In the genomic region with DNA sequence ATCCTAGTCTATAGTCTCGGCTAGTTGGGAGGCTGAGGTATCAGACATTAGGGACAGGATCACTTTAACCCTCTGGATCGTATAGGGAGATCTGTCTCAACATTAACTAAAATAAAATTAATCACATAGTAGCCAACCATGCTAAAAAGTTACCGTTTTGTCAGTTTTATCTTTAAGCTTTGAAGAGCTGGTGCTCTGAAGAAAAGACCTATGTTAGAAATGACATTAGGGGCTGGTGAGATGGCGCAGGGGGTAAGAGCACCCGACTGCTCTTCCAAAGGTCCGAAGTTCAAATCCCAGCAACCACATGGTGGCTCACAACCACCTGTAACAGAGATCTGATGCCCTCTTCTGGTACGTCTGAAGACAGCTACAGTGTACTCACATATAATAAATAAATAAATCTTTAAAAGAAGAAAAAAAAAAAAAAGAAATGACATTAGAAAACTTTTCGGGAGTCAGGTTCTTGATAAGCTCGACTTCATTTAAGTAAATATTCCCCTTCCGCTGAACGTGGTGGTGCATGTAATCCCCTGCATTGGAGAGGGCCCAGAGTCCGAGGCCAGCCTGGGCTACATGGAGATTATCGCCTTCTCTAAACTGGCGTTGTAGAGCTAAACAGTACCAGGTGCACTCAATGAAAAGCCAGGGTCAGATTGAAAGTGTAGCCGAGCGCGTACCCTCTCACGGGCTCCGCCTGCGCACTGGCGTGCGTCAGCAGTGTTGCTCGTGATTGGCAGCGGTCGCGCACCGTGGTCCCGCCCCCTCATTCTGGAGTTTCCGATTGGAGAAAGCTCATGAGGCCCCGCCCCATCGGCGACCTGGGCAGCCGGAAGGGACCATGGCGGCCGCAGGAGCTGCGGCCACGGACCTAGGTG, we compare ENCODE assay signal across 8 mouse cellular contexts. TPM values are rescaled to one million over a fixed set of nuclear protein-coding genes. Genes with fewer than 3 reads are reported as not detected.
DNase-seq lines count a peak whose midpoint lies in the region; ATAC-seq and TF ChIP-seq lines count a peak whose summit lies in the region.

Pigs (plus strand) TSS at position 782 of the 878 bp plus-strand sequence.

- H3K27me3 ChIP-seq in embryonic facial prominence, embryonic 14.5 days (replicated peaks; ENCODE audit: control insufficient read depth, insufficient read depth, low read length), result no peaks in the 10 kb centered on the region
- no peaks in the 10 kb centered on the region for H3K27me3 ChIP-seq in limb, embryonic 14.5 days (ENCODE audit: control insufficient read depth, insufficient read depth, low read length)
- H3K27me3 ChIP-seq in midbrain, postnatal 0 days (ENCODE audit: insufficient read depth, low read length), result no peaks in the 10 kb centered on the region

- TF ChIP-seq POLR2A in limb, embryonic 14.5 days (IDR thresholded peaks at IDR 0.05; ENCODE audit: borderline replicate concordance, extremely low read depth, insufficient read depth, insufficient read length), result 0 out of 2 replicates have a peak, but pooled peaks have one; percentile 61

- H3K4me3 ChIP-seq in embryonic facial prominence, embryonic 14.5 days (ENCODE audit: low read depth, low read length), result peak within 1 kb of the TSS; percentile 70
- H3K4me3 ChIP-seq in limb, embryonic 14.5 days (replicated peaks; ENCODE audit: low read length), result peak within 1 kb of the TSS; percentile 64
- H3K4me3 ChIP-seq in midbrain, postnatal 0 days (ENCODE audit: low read depth, low read length), result peak within 1 kb of the TSS; percentile 78

- H3K9me3 ChIP-seq in embryonic facial prominence, embryonic 14.5 days (ENCODE audit: control insufficient read depth, low read length), result no peaks in the 10 kb centered on the region
- H3K9me3 ChIP-seq in limb, embryonic 14.5 days (ENCODE audit: control insufficient read depth, low read length), result no peaks in the 10 kb centered on the region
- H3K9me3 ChIP-seq in midbrain, postnatal 0 days (ENCODE audit: low read length), result no peaks in the 10 kb centered on the region

- DNase-seq in 3T3-L1 (ENCODE audit: low read depth, low spot score), result peak; percentile 96
- DNase-seq in adrenal gland, postnatal 4 days (ENCODE audit: low spot score in 2 of 2), result peak; percentile 91 to 92
- peak; percentile 97 for DNase-seq in embryonic facial prominence, embryonic 14.5 days (ENCODE audit: low spot score)
- peak; percentile 97 for DNase-seq in heart, adult 8-10 months (ENCODE audit: low spot score)
- peak; percentile 98 for DNase-seq in kidney, adult 9 months
- peak; percentile 95 for DNase-seq in limb, embryonic 14.5 days (ENCODE audit: low spot score)
- DNase-seq in midbrain, postnatal 0 days (ENCODE audit: low spot score), result peak; percentile 96
- DNase-seq in spleen, postnatal 14 days (ENCODE audit: low spot score in 2 of 2), result peak; percentile 95 to 96

- WGBS in embryonic facial prominence, embryonic 14.5 days, result 13% methylated on average over 37 of the region's 37 CpGs
- WGBS in limb, embryonic 14.5 days, result 16% methylated on average over 33 of the region's 37 CpGs
- WGBS in midbrain, postnatal 0 days, result 12% methylated on average over 37 of the region's 37 CpGs

- H3K4me2 ChIP-seq in embryonic facial prominence, embryonic 14.5 days (ENCODE audit: low read depth, low read length), result peak within 1 kb of the TSS; percentile 86
- peak within 1 kb of the TSS; percentile 77 for H3K4me2 ChIP-seq in limb, embryonic 14.5 days (replicated peaks; ENCODE audit: low read depth, low read length, severe bottlenecking)
- peak within 1 kb of the TSS; percentile 88 for H3K4me2 ChIP-seq in midbrain, postnatal 0 days (ENCODE audit: low read depth, low read length, poor library complexity, severe bottlenecking)

- peak within 1 kb of the TSS; percentile 71; the same call in 1 of the 2 replicates for H3K27ac ChIP-seq in embryonic facial prominence, embryonic 14.5 days (replicated peaks; ENCODE audit: low read depth, low read length)
- H3K27ac ChIP-seq in limb, embryonic 14.5 days (replicated peaks; ENCODE audit: low read depth, low read length), result no peak within 1 kb of the TSS
- no peak within 1 kb of the TSS for H3K27ac ChIP-seq in midbrain, postnatal 0 days (ENCODE audit: low read depth, low read length)

- peak within 1 kb of the TSS; percentile 77 for H3K9ac ChIP-seq in embryonic facial prominence, embryonic 14.5 days (ENCODE audit: low read depth, low read length)
- peak within 1 kb of the TSS; percentile 66 for H3K9ac ChIP-seq in limb, embryonic 14.5 days (ENCODE audit: low read depth, low read length, severe bottlenecking)
- peak within 1 kb of the TSS; percentile 79 for H3K9ac ChIP-seq in midbrain, postnatal 0 days (replicated peaks; ENCODE audit: low read length, poor library complexity, severe bottlenecking)

- peak; percentile 98 for ATAC-seq in embryonic facial prominence, embryonic 14.5 days (ENCODE audit: low read depth)
- ATAC-seq in limb, embryonic 14.5 days (ENCODE audit: low FRiP score, low read depth), result peak; percentile 98
- ATAC-seq in midbrain, postnatal 0 days (ENCODE audit: low FRiP score), result peak; percentile 95

- peak; percentile 45; the same call in 1 of the 2 replicates for TF ChIP-seq CTCF in midbrain, postnatal 0 days (IDR thresholded peaks at IDR 0.05)

- H3K36me3 ChIP-seq in embryonic facial prominence, embryonic 14.5 days (ENCODE audit: control insufficient read depth, insufficient read depth, low read length), result 0 out of 2 replicates have a peak, but pooled peaks cover 4% of the 10 kb centered on the region
- peaks cover 8% of the 10 kb centered on the region for H3K36me3 ChIP-seq in limb, embryonic 14.5 days (ENCODE audit: control insufficient read depth, insufficient read depth, low read length)
- peaks cover 6% of the 10 kb centered on the region; the same call in 1 of the 2 replicates for H3K36me3 ChIP-seq in midbrain, postnatal 0 days (ENCODE audit: insufficient read depth, low read length)

- peaks cover 11% of the 10 kb centered on the region for H3K4me1 ChIP-seq in embryonic facial prominence, embryonic 14.5 days (ENCODE audit: control insufficient read depth, insufficient read depth, low read length)
- peaks cover 11% of the 10 kb centered on the region for H3K4me1 ChIP-seq in limb, embryonic 14.5 days (ENCODE audit: control insufficient read depth, insufficient read depth, low read length)
- peaks cover 5% of the 10 kb centered on the region; the same call in 1 of the 2 replicates for H3K4me1 ChIP-seq in midbrain, postnatal 0 days (ENCODE audit: insufficient read depth, low read length)

RNA-seq across cellular contexts. Expression of gene Pigs, which starts in this region (rescaled TPM):
- total RNA-seq in adrenal gland, postnatal 4 days (2021), result 10 to 100 TPM; 58.2 to 58.3 TPM
- 72.3 and 82.1 TPM in 2 replicates for polyA plus RNA-seq in embryonic facial prominence, embryonic 14.5 days (2014; fragmentation: Nextera tagmentation; extraction: Ambion mirVana)
- total RNA-seq in heart, adult 8-10 months (2022), result 10 to 100 TPM; 24.6 to 27.1 (median 25.1) TPM
- polyA plus RNA-seq in limb, embryonic 14.5 days (2012; rRNA removed), result 95.5 and 135 TPM in 2 replicates
- polyA plus RNA-seq in limb, embryonic 14.5 days (2014; fragmentation: Nextera tagmentation; extraction: Ambion mirVana), result 79.7 and 88.4 TPM in 2 replicates
- 62.4 and 67.2 TPM in 2 replicates for total RNA-seq in midbrain, postnatal 0 days (2014; rRNA removed)
- polyA plus RNA-seq in midbrain, postnatal 0 days (2015; fragmentation: Nextera tagmentation; extraction: Ambion mirVana), result 82.6 and 91.0 TPM in 2 replicates
